Mouse (Mus musculus) limb, embryonic 12.5 days (tissue): ENCODE data around the gene Fgfr2. TPM values are rescaled to one million over a fixed set of nuclear protein-coding genes. Genes with fewer than 3 reads are reported as not detected.
A peak's percentile ranks its signal among the peaks of the same experiment; 100 is the strongest.

Source experiments
- ATAC-seq: fragments of 200-750 bp; cut with Nextera tagmentation; 2 replicates; pipeline ENCODE4 v1.8.0; 2017; ENCODE audit warnings: low read depth, moderate TSS enrichment; ENCODE audit not compliant: insufficient number of reproducible peaks, insufficient read depth, low FRiP score, low TSS enrichment
- H3K27ac ChIP-seq: fragments of 300-500 bp; sonication (generic); 2 replicates; pipeline ENCODE4 v1.5.1; 2016; ENCODE audit warnings: mild to moderate bottlenecking, moderate library complexity
- H3K27me3 ChIP-seq: fragments of 300-500 bp; sonication (generic); 2 replicates; pipeline ENCODE4 v1.6.1; 2016; ENCODE audit warnings: mild to moderate bottlenecking, moderate library complexity
- H3K36me3 ChIP-seq: fragments of 300-500 bp; sonication (generic); 2 replicates; pipeline ENCODE4 v1.6.1; 2016; ENCODE audit warnings: mild to moderate bottlenecking, moderate library complexity
- H3K4me1 ChIP-seq: fragments of 300-500 bp; sonication (generic); replicated peaks from 2 replicates; pipeline ENCODE4 v1.6.1; 2016
- H3K4me2 ChIP-seq: fragments of 300-500 bp; sonication (generic); 2 replicates; pipeline ENCODE4 v1.6.1; 2016; ENCODE audit warnings: mild to moderate bottlenecking, moderate library complexity
- H3K4me3 ChIP-seq: fragments of 300-500 bp; sonication (generic); replicated peaks from 2 replicates; pipeline ENCODE4 v1.5.1; 2016; ENCODE audit warnings: mild to moderate bottlenecking
- H3K9ac ChIP-seq: fragments of 300-500 bp; sonication (generic); replicated peaks from 2 replicates; pipeline ENCODE4 v1.6.1; 2016; ENCODE audit warnings: mild to moderate bottlenecking, moderate library complexity
- H3K9me3 ChIP-seq: fragments of 300-500 bp; sonication (generic); 2 replicates; pipeline ENCODE4 v1.6.1; 2016; ENCODE audit warnings: mild to moderate bottlenecking, moderate library complexity
- WGBS: fragments of 180-500 bp; shearing (Covaris S2); methylation state at CpG from one replicate; pipeline ENCODE4 v1.1.7; 2016; 5-methylcytosine and 5-hydroxymethylcytosine counted together
- polyA plus RNA-seq: library from polyadenylated mRNA; unstranded; fragments of >200 nt; fragmentation: Nextera tagmentation; extraction: Ambion mirVana; gene quantifications from 2 replicates; pipeline ENCODE4 v1.2.1, GENCODE M21; 2016

Fgfr2 gene
- polyA plus RNA-seq, 1 experiment from 2014 or later = 112 TPM

- Histone ChIP-seq H3K36me3 (no peaks in the 10 kb centered on the region), H3K4me1 (peaks cover 39% of the 10 kb centered on the region), H3K27ac (no peak overlapping the region), H3K27me3 (no peaks in the 10 kb centered on the region), H3K4me3 (no peak overlapping the region), H3K9me3 (no peaks in the 10 kb centered on the region), H3K4me2 (no peak overlapping the region), H3K9ac (no peak overlapping the region)
- no peak for ATAC-seq
- WGBS = 68% methylated on average over 8 of the region's 8 CpGs
These were observed 820.5 kb downstream of the Fgfr2 start for GRCm38 (mm10) chr7:132302508-132303241.

GRCm38 (mm10) chr7:132299661-132300210 is 823.4 kb downstream of the Fgfr2 start:
- Histone ChIP-seq H3K4me3 (no peak overlapping the region), H3K27me3 (no peaks in the 10 kb centered on the region), H3K27ac (no peak overlapping the region), H3K9me3 (no peaks in the 10 kb centered on the region), H3K4me1 (peaks cover 39% of the 10 kb centered on the region), H3K4me2 (no peak overlapping the region), H3K36me3 (no peaks in the 10 kb centered on the region), H3K9ac (no peak overlapping the region)
- WGBS = 14% methylated on average over 5 of the region's 5 CpGs
- no peak for ATAC-seq

GRCm38 (mm10) chr7:132298412-132298990 is 824.6 kb downstream of the Fgfr2 start:
- Histone ChIP-seq H3K4me3 (no peak overlapping the region), H3K9ac (no peak overlapping the region), H3K27me3 (no peaks in the 10 kb centered on the region), H3K36me3 (no peaks in the 10 kb centered on the region), H3K27ac (no peak overlapping the region), H3K4me2 (no peak overlapping the region), H3K4me1 (peaks cover 48% of the 10 kb centered on the region), H3K9me3 (no peaks in the 10 kb centered on the region)
- WGBS = 39% methylated on average over 7 of the region's 7 CpGs
- no peak for ATAC-seq

GRCm38 (mm10) chr7:132296661-132297443 is 826.3 kb downstream of the Fgfr2 start:
- no peak overlapping the region for H3K27ac ChIP-seq
- no peak overlapping the region for H3K9ac ChIP-seq
- no peaks in the 10 kb centered on the region for H3K36me3 ChIP-seq
- ATAC-seq = no peak
- WGBS = 70% methylated on average over 4 of the region's 4 CpGs
- H3K27me3 ChIP-seq = no peaks in the 10 kb centered on the region
- no peak overlapping the region for H3K4me2 ChIP-seq
- H3K4me1 ChIP-seq = peaks cover 44% of the 10 kb centered on the region
- H3K9me3 ChIP-seq = no peaks in the 10 kb centered on the region
- H3K4me3 ChIP-seq = no peak overlapping the region

- 73% methylated on average over 3 of the region's 3 CpGs for WGBS
- H3K27me3 ChIP-seq = no peaks in the 10 kb centered on the region
- no peak for ATAC-seq
These were observed 827.0 kb downstream of the Fgfr2 start for GRCm38 (mm10) chr7:132296132-132296531.

GRCm38 (mm10) chr7:132287340-132287664 is 835.8 kb downstream of the Fgfr2 start:
- H3K27ac ChIP-seq = peak overlapping the region; percentile 41; the same call in 1 of the 2 replicates
- no peaks in the 10 kb centered on the region for H3K27me3 ChIP-seq
- H3K9ac ChIP-seq = no peak overlapping the region
- no peak overlapping the region for H3K4me2 ChIP-seq
- WGBS = 83% methylated on average over 3 of the region's 3 CpGs
- H3K9me3 ChIP-seq = no peaks in the 10 kb centered on the region
- no peak overlapping the region for H3K4me3 ChIP-seq
- peak; percentile 13; the same call in 1 of the 2 replicates for ATAC-seq
- H3K36me3 ChIP-seq = no peaks in the 10 kb centered on the region
- H3K4me1 ChIP-seq = peaks cover 54% of the 10 kb centered on the region

More at GRCm38 (mm10) chr7:132296132-132296531, 827.0 kb downstream of the Fgfr2 start:
- Histone ChIP-seq H3K4me3 (no peak overlapping the region), H3K4me2 (no peak overlapping the region), H3K36me3 (no peaks in the 10 kb centered on the region), H3K4me1 (peaks cover 45% of the 10 kb centered on the region), H3K27ac (no peak overlapping the region), H3K9me3 (no peaks in the 10 kb centered on the region), H3K9ac (no peak overlapping the region)

- H3K36me3 ChIP-seq = no peaks in the 10 kb centered on the region
- WGBS = 22% methylated on average over 14 of the region's 14 CpGs
- 0 out of 2 replicates have a peak, but pooled peaks have one; percentile 22 for ATAC-seq
- no peak overlapping the region for H3K9ac ChIP-seq
- no peak overlapping the region for H3K4me2 ChIP-seq
- no peaks in the 10 kb centered on the region for H3K27me3 ChIP-seq
- no peak overlapping the region for H3K4me3 ChIP-seq
- H3K27ac ChIP-seq = peak overlapping the region; percentile 41
- no peaks in the 10 kb centered on the region for H3K9me3 ChIP-seq
- H3K4me1 ChIP-seq = peaks cover 54% of the 10 kb centered on the region
These were observed 836.4 kb downstream of the Fgfr2 start for GRCm38 (mm10) chr7:132286630-132287339.

GRCm38 (mm10) chr7:132284795-132285194 is 838.4 kb downstream of the Fgfr2 start:
- Histone ChIP-seq H3K4me2 (no peak overlapping the region), H3K9ac (no peak overlapping the region), H3K27me3 (no peaks in the 10 kb centered on the region), H3K9me3 (no peaks in the 10 kb centered on the region), H3K4me1 (peaks cover 46% of the 10 kb centered on the region), H3K4me3 (no peak overlapping the region), H3K36me3 (no peaks in the 10 kb centered on the region), H3K27ac (no peak overlapping the region)
- 30% methylated on average over 1 of the region's 1 CpGs for WGBS
- ATAC-seq = no peak

- ATAC-seq = no peak
- 85% methylated on average over 7 of the region's 7 CpGs for WGBS
- H3K4me3 ChIP-seq = no peak overlapping the region
- H3K4me1 ChIP-seq = peaks cover 41% of the 10 kb centered on the region
- H3K4me2 ChIP-seq = no peak overlapping the region
- no peaks in the 10 kb centered on the region for H3K9me3 ChIP-seq
- H3K27me3 ChIP-seq = no peaks in the 10 kb centered on the region
- no peaks in the 10 kb centered on the region for H3K36me3 ChIP-seq
- H3K9ac ChIP-seq = no peak overlapping the region
- no peak overlapping the region for H3K27ac ChIP-seq
These were observed 839.0 kb downstream of the Fgfr2 start for GRCm38 (mm10) chr7:132284048-132284737.

- Histone ChIP-seq H3K4me2 (no peak overlapping the region), H3K9me3 (no peaks in the 10 kb centered on the region), H3K4me1 (peaks cover 26% of the 10 kb centered on the region), H3K4me3 (no peak overlapping the region), H3K9ac (no peak overlapping the region), H3K36me3 (no peaks in the 10 kb centered on the region), H3K27ac (no peak overlapping the region), H3K27me3 (no peaks in the 10 kb centered on the region)
- no peak for ATAC-seq
- WGBS = 93% methylated on average over 2 of the region's 2 CpGs
These were observed 840.6 kb downstream of the Fgfr2 start for GRCm38 (mm10) chr7:132282576-132282975.
